Mouse (Mus musculus): Measurements from ENCODE around the gene Mybpc3.

The Mybpc3 gene

DNA sequence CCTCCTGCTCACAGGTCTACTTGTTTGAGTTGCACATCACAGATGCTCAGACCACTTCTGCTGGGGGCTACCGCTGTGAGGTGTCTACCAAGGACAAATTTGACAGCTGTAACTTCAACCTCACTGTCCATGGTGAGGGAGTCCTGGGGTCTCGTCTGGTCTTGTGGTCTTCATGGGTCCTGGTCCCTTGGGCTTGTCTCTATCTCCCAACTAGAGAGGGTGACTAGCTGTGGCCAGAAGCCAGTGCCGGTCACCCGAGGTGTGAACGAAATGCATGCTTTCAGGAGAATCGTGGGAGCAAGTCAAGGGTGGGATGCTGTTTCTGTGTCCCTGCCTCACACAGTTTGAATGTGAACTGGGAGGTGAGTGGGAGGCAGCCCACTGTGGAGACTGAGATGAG is 3.1 kb downstream of the Mybpc3 start:
- DNase-seq (ENCODE audit: low read depth, low spot score) = no peak

DNA sequence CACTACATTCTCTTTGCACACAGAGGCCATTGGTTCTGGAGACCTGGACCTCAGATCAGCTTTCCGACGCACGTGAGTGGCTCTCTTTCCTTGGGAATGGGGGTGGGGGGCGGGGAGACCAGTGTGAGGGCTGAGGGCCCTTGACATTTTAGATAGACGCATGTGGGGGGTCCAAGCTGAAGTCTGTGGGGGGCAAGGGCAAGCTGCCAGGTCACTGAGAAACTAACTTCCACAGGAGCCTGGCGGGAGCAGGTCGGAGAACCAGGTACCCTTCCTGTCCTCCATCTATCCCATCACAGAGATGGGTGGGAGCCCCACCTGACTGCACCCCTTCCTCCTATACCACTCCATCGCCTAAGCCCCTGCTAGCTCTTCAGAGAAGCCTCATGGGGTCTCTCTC is 3.6 kb downstream of the Mybpc3 start:
- no peak for DNase-seq (ENCODE audit: low read depth, low spot score)

DNA sequence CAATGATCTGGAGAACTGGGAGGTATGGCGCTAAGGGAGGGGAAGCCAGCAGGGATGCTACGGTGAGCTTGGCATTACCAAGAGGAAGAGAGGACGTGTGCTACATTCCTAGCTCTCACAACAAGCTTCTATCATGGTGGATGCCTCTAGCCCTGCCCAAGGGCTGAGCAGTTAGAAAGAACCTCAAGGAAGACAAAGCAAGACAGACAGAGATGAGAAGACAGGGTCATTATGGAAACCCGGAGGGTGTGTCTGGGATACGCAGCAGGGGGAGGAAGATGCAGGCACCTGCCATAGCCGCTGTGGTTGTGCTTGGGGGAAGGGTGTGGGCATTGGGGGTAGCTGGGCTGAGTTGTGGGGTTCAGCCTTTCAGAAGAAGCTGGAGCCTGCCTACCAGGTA is 5.6 kb downstream of the Mybpc3 start:
- peak; percentile 60 for DNase-seq (ENCODE audit: low read depth, low spot score)

DNA sequence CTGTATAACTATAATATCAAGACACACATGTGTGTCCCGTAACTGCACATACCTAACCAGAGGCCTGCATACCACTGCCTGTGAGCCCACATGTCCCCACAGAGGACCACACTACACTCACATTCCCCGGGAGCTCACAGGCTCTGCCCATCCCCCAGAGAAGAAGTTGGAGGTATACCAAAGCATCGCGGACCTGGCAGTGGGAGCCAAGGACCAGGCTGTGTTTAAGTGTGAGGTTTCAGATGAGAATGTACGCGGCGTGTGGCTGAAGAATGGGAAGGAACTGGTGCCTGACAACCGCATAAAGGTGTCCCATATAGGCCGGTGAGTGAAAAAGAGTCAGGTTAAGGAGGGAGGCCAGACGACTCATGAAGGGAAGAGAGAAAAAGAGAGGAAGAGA is 7.2 kb downstream of the Mybpc3 start:
- no peak for DNase-seq (ENCODE audit: low read depth, low spot score)

DNA sequence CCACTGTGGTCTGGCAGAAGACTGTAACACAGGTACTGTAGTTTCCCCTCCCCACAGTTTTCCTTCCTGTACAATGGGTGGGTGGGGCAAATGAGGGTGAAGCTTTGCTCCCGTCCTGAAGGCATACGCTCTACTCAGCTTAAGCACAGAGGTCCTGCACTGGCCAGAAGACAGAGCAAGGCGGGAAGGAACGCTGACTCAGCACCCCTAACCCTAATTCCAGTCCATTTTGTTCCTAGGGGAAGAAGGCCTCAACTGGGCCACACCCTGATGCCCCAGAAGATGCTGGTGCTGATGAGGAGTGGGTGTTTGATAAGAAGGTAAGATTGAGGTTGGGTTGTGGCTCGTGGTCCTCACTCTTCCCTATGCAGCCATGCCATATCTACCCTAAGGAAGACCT is 10.8 kb downstream of the Mybpc3 start:
- DNase-seq (ENCODE audit: low read depth, low spot score) = no peak

DNA sequence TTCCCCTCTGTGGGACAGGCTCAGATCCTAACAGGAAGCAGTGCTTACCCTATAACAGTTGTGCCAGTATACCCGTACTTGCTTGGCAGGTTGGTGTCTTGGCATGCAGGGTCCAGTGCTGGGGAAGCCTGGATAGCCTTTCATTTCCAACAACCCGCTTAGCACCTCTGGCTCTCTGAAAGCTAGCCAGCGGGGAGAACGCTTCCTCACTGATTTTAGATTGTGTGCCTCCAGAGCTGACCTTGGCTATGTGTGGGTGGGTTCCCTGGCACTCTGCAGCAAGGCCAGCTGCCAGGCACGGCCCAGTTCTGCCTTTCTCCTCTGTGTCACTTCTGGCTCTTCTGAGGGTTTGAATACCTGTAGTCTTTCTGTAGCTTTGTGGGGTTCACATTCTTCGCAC is 12.2 kb downstream of the Mybpc3 start:
- no peak for DNase-seq (ENCODE audit: low read depth, low spot score)

DNA sequence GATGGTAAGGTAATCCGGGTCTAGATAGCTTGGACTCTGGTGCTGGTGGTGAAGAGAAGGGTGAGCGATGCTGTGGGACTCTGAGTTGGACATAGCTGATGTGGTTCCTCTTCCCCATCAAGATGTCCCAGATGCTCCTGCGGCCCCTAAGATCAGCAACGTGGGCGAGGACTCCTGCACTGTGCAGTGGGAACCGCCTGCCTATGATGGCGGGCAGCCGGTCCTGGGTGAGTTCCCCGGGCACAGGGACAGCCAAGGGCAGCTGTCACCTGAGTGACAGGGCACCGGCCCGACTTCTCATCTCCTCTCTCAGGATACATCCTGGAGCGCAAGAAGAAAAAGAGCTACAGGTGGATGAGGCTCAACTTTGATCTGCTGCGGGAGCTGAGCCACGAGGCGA is 13.3 kb downstream of the Mybpc3 start:
- DNase-seq (ENCODE audit: low read depth, low spot score) = no peak

DNA sequence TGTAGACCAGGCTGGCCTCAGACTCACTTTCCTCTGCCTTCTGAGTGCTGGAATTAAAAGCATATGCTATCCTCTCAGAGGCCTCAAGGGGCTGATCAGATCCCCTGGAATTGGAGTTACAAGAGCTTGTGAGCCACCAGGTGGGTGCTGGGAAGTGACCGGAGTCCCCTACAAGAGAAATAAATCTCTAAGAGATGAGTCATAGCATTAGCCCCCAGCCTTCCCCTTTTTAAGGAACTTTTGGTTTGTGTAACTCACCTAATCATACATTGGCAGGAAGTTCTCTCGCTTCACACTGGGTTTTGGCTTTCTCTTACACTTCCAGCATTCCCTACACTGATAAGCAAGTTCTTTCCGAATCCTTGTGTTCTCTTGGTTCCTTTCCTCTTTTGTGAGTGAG is 14.1 kb downstream of the Mybpc3 start:
- peak; percentile 23 for DNase-seq (ENCODE audit: low read depth, low spot score)

DNA sequence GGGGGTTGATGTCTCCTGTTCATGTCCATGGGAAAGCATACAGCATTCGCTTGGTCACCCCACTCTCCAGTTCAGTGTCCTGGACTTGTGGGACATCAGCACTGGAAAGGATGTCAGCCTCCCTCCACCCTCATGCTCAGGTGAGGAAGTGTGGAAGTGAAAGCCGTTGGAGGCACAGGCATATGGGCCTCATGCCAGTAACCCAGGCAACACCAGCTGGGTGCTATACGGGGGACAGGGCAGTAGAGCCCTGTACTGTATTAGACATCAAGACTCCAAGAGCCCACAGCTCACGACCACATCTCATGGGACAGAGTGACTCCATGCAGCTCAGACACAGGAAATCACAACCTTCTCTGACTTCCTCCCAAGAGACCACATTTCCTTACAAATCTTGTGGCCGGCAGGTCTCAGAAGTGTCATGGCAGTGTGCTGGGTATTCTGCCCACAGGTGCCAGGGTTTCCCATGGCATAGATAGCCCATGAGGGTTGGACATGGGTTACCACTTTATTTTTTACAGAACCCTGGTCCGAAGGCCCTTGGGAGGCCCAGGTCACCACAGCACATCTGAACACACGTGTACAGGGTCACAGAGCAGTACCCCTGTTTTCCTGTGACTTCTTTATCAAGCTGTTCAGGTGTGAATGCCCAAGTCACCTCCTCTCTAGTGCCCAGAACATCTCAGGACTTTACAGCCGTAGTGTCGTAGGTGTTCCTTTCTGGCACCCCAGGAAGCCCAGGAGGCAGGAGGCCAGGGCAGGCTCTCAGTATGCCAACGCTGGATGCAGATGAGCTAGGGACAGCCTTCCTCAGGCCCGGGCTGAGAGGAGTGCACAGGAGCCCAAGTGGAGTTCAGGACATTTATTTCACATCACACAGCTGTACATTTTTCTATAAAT is 18.8 kb downstream of the Mybpc3 start:
- DNase-seq (ENCODE audit: low read depth, low spot score) = no peak

DNA sequence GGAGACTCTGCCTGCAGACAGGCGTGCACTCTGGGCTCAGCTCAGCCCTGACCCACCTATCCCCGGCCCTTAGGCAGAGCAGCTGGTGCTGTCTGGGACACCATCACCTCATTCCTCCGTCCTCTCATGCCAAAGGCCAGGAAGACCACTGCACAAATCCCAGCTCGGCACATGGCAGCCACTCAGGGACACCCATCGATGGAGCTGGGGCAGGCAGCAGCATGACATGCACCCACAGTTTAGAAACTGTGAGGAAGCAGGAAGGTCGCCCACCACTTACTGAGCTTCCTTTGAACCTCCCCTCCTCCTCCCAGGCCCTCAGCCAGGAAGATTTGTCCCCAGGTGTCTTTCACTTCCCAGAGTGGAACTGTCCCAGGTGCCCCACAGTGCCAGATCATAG is 19.5 kb downstream of the Mybpc3 start:
- DNase-seq (ENCODE audit: low read depth, low spot score) = no peak

DNA sequence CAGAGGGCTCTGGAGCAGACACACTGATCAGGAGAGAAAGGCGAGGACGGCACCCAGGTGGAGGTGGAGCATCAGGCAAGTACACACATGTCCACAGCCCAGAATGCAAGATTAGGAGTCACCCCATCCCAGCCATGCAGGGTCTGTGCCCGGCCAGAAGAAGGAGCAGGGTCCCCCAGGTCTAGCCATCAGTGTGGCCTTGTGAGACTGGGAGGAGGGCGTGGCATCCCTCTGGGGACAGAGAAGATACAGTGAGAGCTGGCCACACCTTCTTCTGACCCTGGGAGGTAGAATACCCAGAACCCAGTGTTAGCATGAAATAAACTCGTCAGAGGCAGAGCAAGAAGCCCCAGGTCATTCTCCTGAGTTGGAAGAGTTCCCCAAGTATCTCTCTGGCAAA is 21.4 kb downstream of the Mybpc3 start:
- DNase-seq (ENCODE audit: low read depth, low spot score) = peak; percentile 49

DNA sequence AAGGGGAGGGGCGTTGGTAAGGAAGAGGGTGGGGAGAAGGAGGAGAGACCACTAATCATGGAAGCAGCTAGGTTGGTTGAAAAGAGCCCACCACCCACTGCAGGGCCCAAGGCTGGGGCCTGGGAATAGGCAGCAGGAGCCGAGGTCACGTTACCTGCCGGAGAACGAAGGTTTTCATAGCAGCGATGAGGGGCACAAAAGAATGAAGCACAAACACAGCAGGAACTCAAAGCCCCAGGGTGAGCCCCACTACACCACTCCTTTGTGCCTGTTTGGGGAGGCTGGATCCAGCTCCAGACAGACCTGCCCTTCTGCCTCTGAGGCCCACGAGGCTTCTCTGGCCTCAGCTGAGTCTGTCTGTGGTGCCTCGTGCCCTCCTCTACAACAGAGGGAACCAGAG is 21.8 kb downstream of the Mybpc3 start:
- DNase-seq (ENCODE audit: low read depth, low spot score) = peak; percentile 74

DNA sequence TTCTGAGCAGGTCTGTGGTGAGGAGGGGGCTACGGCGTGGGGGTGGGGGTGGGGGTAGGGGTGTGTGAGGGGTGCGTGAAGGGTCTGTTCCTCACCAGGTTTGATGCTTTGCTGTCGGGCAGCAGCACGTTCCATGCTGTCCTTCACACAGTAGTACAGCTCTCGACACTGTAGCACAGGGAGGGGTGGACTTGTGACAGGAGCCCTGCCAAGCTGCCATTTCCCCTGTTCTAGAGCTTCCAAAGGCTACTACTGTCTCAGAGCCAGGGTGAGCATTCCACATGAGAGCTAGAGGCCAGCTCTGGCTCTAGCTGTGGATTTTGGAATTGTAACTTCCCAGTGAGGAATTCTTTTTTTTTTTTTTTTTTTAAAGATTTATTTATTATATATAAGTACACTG is 25.0 kb downstream of the Mybpc3 start:
- no peak for DNase-seq (ENCODE audit: low read depth, low spot score)

DNA sequence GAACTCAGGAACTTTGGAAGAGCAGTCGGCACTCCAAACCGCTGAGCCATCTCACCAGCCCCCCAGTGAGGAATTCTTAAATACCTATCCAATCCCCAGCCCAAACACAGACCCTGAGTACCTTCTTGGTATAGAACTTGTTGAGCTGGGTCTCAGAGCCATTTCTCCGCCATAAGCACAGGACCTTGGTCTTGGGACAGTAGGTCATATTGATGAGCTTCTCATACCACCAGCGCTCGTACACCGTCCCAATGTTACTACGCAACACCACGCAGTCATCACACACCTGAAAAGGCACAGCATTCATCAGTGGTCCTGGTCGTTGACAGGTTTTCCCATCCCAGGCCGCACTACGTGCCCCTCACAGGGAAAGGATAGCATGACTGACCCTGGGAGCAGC is 25.5 kb downstream of the Mybpc3 start:
- DNase-seq (ENCODE audit: low read depth, low spot score) = no peak

DNA sequence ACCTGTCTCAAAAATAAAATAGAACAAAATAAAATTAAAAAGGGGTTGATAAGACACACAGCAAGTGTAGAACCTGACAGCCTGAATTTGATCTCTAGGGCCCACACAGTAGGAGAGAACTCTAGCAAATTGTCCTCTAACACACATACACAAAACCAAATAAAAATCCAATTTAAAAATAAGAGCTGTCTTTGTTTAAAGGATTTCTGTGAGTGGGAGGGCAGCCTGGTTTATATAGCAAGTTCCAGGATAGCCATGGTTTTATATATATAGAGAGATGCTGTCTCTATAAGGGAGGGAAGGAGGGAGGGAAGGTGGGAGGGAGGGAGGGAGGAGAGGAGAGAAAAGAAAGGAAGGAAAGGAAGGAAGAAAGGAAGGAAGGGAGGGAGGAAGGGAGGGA is 30.2 kb downstream of the Mybpc3 start:
- no peak for DNase-seq (ENCODE audit: low read depth, low spot score)

DNA sequence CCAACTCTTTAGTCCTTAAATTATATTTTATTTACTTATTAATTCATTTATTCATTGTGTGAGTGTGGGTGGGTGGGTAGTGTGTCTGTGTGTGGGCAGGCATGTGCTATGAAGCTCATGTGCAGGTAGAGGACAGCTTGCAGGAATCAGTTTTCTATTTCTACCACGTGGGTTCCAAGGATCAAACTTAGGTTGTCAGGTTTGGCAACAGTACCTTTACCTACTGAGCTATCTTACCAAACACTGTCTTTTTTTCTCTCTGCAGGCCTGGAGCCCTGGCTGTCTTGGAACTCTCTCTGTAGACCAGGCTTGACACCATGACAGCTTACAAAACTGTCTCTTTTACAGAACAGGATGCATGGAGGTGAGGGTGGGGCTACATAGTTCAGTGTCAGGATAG is 33.4 kb downstream of the Mybpc3 start:
- DNase-seq (ENCODE audit: low read depth, low spot score) = no peak

DNA sequence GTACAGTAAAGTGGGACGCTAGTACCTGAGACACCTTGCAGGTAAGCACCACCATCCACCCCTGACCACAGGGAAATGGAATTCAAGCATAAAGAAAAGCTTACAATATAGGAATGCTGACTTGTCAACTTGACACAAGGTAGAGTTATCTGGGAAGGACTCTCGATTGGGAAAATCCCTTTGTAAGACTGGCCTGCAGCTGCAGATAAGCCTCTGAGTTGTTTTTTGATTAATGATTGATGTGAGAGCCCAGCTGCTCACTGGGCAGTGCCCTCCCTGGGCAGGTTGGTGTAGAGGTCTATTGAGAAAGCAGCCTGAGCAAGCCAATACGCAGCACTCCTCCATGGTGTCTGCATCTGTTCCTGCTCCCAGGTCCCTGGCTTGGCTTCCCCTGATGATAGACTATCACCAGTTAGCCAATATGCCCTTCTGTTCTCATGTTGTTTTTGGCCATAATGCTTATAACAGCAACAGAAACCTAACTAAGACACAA is 35.0 kb downstream of the Mybpc3 start:
- DNase-seq (ENCODE audit: low read depth, low spot score) = no peak

DNA sequence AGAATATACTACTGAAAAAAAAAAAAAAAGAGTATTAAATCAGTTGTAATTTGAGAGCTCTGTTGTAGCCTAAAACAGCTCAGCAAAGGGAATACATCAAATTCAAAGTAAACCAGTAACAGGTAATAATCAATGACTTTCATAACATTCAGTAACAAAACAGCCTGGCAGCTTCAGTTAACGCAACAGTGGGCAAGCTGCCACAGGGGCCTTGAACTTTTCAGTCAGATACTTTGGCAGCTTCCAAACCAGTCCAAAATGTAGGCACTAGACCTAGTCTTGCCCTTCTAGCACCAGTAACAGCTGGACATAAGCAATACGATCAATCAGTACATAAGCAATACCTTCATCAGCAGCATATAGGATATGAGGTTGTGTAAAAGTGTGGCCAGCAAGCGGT is 36.1 kb downstream of the Mybpc3 start:
- no peak for DNase-seq (ENCODE audit: low read depth, low spot score)

DNA sequence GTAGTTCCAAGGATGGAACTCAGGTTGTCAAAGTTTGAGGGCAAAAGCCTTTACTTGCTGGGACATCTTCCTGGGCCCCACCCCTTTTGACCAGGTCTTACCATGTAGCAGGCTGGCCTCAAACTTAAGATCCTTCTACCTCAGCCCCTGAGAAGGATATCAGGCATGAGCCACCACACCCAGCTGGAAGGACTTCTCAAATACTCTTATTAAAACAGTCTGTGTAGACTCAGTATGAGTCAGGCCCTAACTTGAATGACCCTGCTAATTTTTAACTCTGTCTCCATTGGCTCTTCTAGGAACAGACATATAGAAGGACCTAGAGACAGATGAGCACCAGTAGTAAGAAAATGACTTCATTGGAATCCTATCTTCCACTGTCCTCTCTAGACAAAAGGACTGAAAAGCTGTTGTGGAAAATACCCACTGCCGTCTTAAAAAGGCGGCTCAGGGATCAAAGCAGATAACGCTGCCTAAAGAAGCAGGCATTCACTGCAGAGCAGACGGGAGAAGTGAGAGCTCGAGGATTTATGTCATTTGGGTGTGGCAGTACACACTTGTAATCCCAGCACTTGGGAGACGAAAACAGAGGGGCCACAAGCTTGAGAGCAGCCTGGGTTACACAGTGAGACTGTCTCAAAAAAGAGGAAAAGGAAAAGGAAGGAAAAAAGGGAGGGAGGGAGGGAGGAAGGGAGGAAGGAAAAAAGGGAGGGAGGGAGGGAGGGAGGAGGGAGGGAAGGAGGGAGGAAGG is 39.2 kb downstream of the Mybpc3 start:
- no peak for DNase-seq (ENCODE audit: low read depth, low spot score)

DNA sequence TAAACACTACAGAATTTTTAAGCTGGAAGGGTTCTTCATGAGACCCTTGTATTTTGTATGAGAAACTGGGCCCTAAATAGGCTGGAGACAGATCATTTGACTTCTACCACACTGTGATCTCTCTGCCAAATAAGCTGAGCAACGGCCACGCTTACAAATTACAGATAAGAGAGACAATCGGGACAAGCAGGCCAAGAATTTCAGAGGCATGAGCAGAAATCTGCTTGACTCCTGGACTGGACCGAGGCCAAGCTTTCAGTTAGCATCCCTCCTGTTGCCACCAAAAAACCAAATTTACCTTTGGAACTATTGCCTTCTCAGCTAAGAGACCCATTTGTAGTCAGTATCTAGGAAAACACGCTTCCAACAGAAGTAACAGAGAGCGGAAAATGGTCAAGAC is 42.6 kb downstream of the Mybpc3 start:
- DNase-seq (ENCODE audit: low read depth, low spot score) = no peak

DNA sequence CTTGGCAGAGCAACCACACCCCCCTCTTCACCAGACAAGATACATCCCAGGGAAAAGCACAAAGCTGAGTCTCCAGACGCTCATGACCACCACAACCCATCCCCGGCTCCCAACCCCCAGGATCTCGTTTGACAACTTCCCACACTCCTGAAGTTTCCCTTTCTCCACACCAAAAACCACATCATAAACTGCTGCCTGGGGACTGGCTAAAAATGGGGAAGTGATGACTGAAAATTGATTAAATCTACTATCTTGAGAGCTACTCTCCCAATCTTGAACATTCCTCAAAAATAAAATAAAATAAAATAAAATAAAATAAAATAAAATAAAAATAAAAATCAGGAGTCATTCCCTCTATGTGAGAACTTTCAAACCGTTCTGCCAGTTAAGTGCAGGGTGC is 45.0 kb downstream of the Mybpc3 start:
- no peak for DNase-seq (ENCODE audit: low read depth, low spot score)

DNA sequence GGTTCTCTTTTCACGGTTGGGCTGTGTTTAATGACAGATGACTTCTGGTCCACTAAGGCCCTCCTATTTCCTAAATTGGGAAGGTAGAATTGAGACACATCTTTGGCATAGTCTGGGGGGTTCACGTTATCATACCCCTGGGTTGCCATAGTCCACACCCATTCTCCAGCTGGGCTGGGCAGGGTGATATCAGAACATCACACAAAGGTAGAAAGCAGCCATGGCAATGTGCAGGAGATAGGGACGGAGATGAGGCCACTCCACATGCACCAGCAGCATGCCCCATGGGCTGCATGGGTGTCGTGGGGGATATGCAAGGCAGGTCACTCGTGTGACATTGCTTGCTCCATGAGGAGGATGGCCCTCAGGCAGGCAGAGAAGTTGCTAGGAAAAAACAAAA is 45.6 kb downstream of the Mybpc3 start:
- DNase-seq (ENCODE audit: low read depth, low spot score) = no peak

DNA sequence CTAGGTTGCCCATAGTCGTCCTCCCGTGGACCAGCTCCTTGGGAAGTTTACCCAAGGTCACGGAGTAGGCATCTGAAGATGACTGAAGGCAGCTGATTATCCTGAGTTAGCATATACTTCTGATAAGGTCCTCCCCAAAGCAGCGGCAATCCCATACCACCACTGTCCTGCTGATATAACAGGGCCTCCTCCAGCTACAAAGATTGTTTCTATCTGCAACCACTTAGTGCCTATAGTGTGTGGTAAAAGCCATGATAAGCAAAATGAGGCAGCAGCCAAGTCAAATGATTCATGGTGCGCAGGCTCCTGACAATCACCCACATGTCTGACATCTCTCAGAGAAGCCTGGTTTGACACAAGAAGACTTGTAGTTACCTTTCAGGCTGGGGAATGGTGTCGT is 47.0 kb downstream of the Mybpc3 start:
- no peak for DNase-seq (ENCODE audit: low read depth, low spot score)

Measured in ZHBTc4 (cell line).